8 mouse cellular contexts compared by ENCODE assay signal in the genomic region with DNA sequence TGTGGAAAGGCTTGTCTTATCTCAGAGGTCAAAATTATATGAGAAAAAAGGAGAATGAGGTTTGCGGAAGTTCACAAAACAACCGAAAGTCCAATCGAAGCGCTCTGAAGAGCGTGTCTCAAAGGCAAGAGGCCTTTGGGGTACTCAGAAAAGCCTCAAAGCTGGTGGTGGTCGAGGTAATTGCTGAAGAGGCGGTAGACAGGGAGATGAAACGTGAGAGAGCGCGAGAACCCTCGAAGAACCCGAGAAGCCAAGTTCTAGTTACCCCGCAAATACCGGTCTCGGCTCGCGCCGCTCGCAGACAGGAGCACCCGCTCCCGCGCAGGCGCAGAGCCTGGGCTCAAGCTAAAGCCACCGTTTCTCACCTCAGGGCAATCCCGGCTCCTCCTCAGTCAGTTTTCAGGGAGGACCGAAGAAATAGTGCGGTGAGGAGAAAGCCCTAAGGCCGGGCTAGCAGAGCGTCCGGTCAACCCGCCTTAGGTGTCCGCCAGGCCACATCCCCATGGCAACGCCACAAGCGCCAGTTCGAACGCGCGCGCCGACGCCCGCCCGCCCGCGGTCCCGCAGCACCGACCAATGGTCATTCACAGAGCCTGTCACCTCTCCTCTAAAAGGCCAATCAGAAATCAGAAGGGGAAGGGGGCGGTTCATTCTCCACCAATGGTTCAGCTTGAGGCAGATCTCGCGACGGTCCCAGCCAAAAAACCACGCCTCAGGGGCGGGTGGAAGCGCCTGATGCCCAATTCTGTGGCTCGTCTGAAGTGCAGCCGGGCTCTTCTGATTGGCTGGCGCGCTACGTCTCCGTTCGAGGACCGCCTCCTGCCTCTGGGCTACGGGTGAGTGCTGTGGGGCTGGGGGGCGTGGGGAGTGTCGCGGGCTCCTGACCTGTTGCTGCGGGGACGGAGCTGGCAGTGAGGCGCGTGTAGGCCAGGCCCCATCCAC. TPM values are rescaled to one million over a fixed set of nuclear protein-coding genes. Genes with fewer than 3 reads are reported as not detected.
DNase-seq lines count a peak whose midpoint lies in the region; ATAC-seq and TF ChIP-seq lines count a peak whose summit lies in the region.

Kif24 (minus strand) TSS at position 543 of the 942 bp plus-strand sequence.
Nudt2 (plus strand) TSS at position 807 of the 942 bp plus-strand sequence.

- ATAC-seq in kidney, embryonic 14.5 days (ENCODE audit: low FRiP score, low TSS enrichment), result peak; percentile 98
- peak; percentile 99 for ATAC-seq in limb, embryonic 15.5 days (ENCODE audit: insufficient number of reproducible peaks, low FRiP score, low TSS enrichment, low read depth)

- no peak for TF ChIP-seq POLR2A in bone marrow macrophage, adult 2 months (IDR thresholded peaks at IDR 0.05; ENCODE audit: borderline replicate concordance, low read depth, low read length)
- peak; percentile 81 for TF ChIP-seq POLR2A in embryonic fibroblast, embryonic 13.5 days (IDR thresholded peaks at IDR 0.05; ENCODE audit: low read depth, low read length)

- under 1% methylated on average over 70 of the region's 70 CpGs for WGBS in kidney, embryonic 14.5 days
- under 1% methylated on average over 70 of the region's 70 CpGs for WGBS in limb, embryonic 15.5 days

- H3K4me2 ChIP-seq in kidney, embryonic 14.5 days (replicated peaks; ENCODE audit: low read depth, low read length), result peak within 1 kb of the TSS; percentile 72
- peak within 1 kb of the TSS; percentile 56 for H3K4me2 ChIP-seq in limb, embryonic 15.5 days

- peak; percentile 100 for DNase-seq in A20 (ENCODE audit: low read depth, low spot score)
- peak; percentile 99 for DNase-seq in heart, adult 9 months (ENCODE audit: low spot score in 2 of 2)
- DNase-seq in monocyte, adult 2 months (ENCODE audit: low read depth in 1 of 2, low spot score in 2 of 2), result peak; percentile 93 to 97
- DNase-seq in spleen, postnatal 36 days (ENCODE audit: low spot score in 2 of 2), result peak; percentile 99

- H3K9ac ChIP-seq in kidney, embryonic 14.5 days (ENCODE audit: low read depth, low read length), result peak within 1 kb of the TSS; percentile 79
- peak within 1 kb of the TSS; percentile 67 for H3K9ac ChIP-seq in limb, embryonic 15.5 days

- H3K4me1 ChIP-seq in bone marrow macrophage, adult 2 months (ENCODE audit: control insufficient read depth, insufficient read depth, low read length), result peaks cover 15% of the 10 kb centered on the region
- H3K4me1 ChIP-seq in embryonic fibroblast, embryonic 13.5 days (ENCODE audit: control insufficient read depth, insufficient read depth, low read length), result no peaks in the 10 kb centered on the region
- H3K4me1 ChIP-seq in kidney, embryonic 14.5 days (ENCODE audit: control insufficient read depth, insufficient read depth, low read length), result peaks cover 11% of the 10 kb centered on the region; the same call in 1 of the 2 replicates
- H3K4me1 ChIP-seq in limb, embryonic 15.5 days, result peaks cover 6% of the 10 kb centered on the region

- no peak for TF ChIP-seq CTCF in bone marrow macrophage, adult 2 months (IDR thresholded peaks at IDR 0.05; ENCODE audit: low read depth, low read length)
- TF ChIP-seq CTCF in embryonic fibroblast, embryonic 13.5 days (IDR thresholded peaks at IDR 0.05; ENCODE audit: borderline replicate concordance, insufficient read depth, low read length), result no peak

- no peaks in the 10 kb centered on the region for H3K27me3 ChIP-seq in kidney, embryonic 14.5 days (ENCODE audit: control insufficient read depth, insufficient read depth, low read length)
- no peaks in the 10 kb centered on the region for H3K27me3 ChIP-seq in limb, embryonic 15.5 days

- H3K9me3 ChIP-seq in kidney, embryonic 14.5 days (ENCODE audit: control insufficient read depth, low read length), result no peaks in the 10 kb centered on the region
- H3K9me3 ChIP-seq in limb, embryonic 15.5 days, result no peaks in the 10 kb centered on the region

- H3K4me3 ChIP-seq in bone marrow macrophage, adult 2 months (ENCODE audit: insufficient read depth, low read length), result peak within 1 kb of the TSS; percentile 90
- H3K4me3 ChIP-seq in embryonic fibroblast, embryonic 13.5 days (ENCODE audit: insufficient read depth, low read length), result peak within 1 kb of the TSS; percentile 92
- H3K4me3 ChIP-seq in kidney, embryonic 14.5 days (ENCODE audit: low read length), result peak within 1 kb of the TSS; percentile 65
- peak within 1 kb of the TSS; percentile 62 for H3K4me3 ChIP-seq in limb, embryonic 15.5 days

- peak within 1 kb of the TSS; percentile 57 for H3K27ac ChIP-seq in bone marrow macrophage, adult 2 months (ENCODE audit: insufficient read depth, low read depth, low read length)
- peak within 1 kb of the TSS; percentile 34; the same call in 1 of the 2 replicates for H3K27ac ChIP-seq in embryonic fibroblast, embryonic 13.5 days (ENCODE audit: insufficient read depth, low read length)
- peak within 1 kb of the TSS; percentile 53 for H3K27ac ChIP-seq in kidney, embryonic 14.5 days (ENCODE audit: low read depth, low read length)
- peak within 1 kb of the TSS; percentile 62 for H3K27ac ChIP-seq in limb, embryonic 15.5 days

- H3K36me3 ChIP-seq in kidney, embryonic 14.5 days (ENCODE audit: control insufficient read depth, insufficient read depth, low read length), result no peaks in the 10 kb centered on the region
- 0 out of 2 replicates have a peak, but pooled peaks cover 2% of the 10 kb centered on the region for H3K36me3 ChIP-seq in limb, embryonic 15.5 days

RNA-seq across cellular contexts. Expression of gene Kif24, which starts in this region (rescaled TPM):
- polyA plus RNA-seq in bone marrow macrophage, adult 2 months (2012; ENCODE audit: insufficient read depth, insufficient read length, missing spikeins), result 3.6 and 4.0 TPM in 2 replicates
- polyA plus RNA-seq in embryonic fibroblast, embryonic 13.5 days (2011; ENCODE audit: insufficient read length, low read depth, missing spikeins), result 3.6 and 5.8 TPM in 2 replicates
- 8.5 and 9.3 TPM in 2 replicates for polyA plus RNA-seq in kidney, embryonic 14.5 days (2014; fragmentation: Nextera tagmentation; extraction: Ambion mirVana)
- polyA plus RNA-seq in limb, embryonic 15.5 days (2015; fragmentation: Nextera tagmentation; extraction: Ambion mirVana), result 5.8 and 7.2 TPM in 2 replicates

RNA-seq across cellular contexts. Expression of gene Nudt2, which starts in this region (rescaled TPM):
- polyA plus RNA-seq in bone marrow macrophage, adult 2 months (2012; ENCODE audit: insufficient read depth, insufficient read length, missing spikeins), result 28.7 and 29.4 TPM in 2 replicates
- 28.6 and 40.4 TPM in 2 replicates for polyA plus RNA-seq in embryonic fibroblast, embryonic 13.5 days (2011; ENCODE audit: insufficient read length, low read depth, missing spikeins)
- polyA plus RNA-seq in kidney, embryonic 14.5 days (2014; fragmentation: Nextera tagmentation; extraction: Ambion mirVana), result 61.5 and 75.7 TPM in 2 replicates
- 45.5 and 46.4 TPM in 2 replicates for polyA plus RNA-seq in limb, embryonic 15.5 days (2015; fragmentation: Nextera tagmentation; extraction: Ambion mirVana)

Comparison
In these comparisons a context has a peak if more than half of its experiments do, and no peak if none do; other contexts are left out.
1. Peak in every context shown above with its lines: DNase-seq, ATAC-seq, H3K4me3 ChIP-seq and H3K27ac ChIP-seq.